Mouse (Mus musculus) activated CD4-positive, CD25-positive, alpha-beta regulatory T cell, adult 9 weeks (primary cell): ENCODE data around the gene Mutyh. TPM values are rescaled to one million over a fixed set of nuclear protein-coding genes. Genes with fewer than 3 reads are reported as not detected.

Source experiments
- polyA plus RNA-seq: library from polyadenylated mRNA; unstranded; fragments of 100-300 nt; shearing (Covaris generic); gene quantifications from one replicate; pipeline ENCODE4 v1.2.1, GENCODE M21; 2017

Gene Mutyh
- 11.0 TPM for polyA plus RNA-seq

DNA sequence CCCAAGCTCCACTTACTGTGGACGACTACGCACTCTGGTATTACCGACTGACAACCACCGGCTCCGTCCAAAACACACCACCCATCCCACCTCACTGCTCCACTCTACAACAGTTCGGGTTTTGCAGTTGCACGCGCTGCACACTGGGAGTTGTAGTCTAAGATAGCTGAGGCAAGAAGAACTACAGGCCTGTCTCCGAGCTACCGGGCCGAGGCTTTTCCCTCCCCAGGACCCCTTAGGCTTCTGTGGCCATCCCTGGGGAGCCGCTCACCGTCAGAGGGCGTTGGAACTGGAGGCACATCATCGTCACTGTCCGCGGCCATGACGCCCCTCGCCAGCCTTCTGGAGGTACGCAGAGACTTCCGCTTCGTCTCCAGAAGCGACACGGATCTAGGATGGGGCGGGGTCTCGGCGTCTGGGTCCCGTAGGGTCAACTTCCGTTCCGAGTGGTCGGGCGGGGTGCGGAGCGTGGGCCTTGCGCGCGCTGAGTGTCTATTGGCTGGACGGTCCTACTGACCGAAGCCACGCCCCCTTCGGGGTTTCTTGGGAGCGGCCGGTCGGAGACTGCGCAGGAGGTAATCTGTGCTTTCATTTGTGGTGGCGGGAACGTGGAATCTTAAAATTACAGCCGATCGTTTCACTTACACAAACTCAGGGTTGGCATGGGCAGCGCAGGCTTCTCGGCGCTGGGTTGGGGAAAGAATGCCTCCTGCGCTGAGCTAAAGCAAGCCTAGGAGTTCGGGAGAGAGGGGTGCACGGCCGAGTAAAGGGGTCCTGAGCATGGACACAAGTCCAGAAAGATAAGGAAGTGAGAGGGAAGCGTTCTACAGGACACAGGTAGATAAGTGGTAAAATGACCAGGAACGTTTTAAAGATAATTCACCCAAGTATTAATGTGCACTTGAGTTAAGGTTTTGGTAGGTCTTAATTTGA is at the start of gene Mutyh, which contains the start of gene Toe1:
Gene Mutyh, plus strand, starts transcription at position 527 of the 933 bp plus-strand sequence.
Gene Toe1, minus strand, starts transcription at position 444 of the 933 bp plus-strand sequence.

DNA sequence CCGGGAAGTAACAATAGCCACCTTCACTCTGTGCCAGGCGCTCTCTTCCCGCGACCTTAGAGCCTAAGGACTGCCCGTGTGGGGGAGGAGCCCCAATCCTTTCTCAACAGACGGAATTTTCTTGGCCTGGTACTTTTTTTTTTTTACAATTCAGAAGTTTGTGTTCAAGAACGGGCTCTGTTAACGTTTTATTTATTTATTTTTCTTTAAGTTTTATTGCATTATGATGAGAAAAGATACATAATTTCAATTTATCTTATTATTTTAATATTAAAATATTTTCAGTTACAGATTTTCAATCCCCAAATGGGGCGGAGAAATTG is 14.1 kb downstream of the Mutyh start, which contains the start of gene Hpdl:
Gene Hpdl, minus strand, starts transcription at position 14 of the 323 bp plus-strand sequence.

Other genes with a start within 250 kb of the Mutyh start
- gene Ccdc17, start 211.1 kb upstream of the Mutyh start, polyA plus RNA-seq = 15.1 TPM
- 47.8 TPM for gene Nasp, start 179.8 kb upstream of the Mutyh start, polyA plus RNA-seq
- gene Akr1a1, start 156.0 kb upstream of the Mutyh start, polyA plus RNA-seq = 361 TPM
- 665 TPM for gene Prdx1, start 122.2 kb upstream of the Mutyh start, polyA plus RNA-seq
- 9.6 TPM for gene Mmachc, start 99.3 kb upstream of the Mutyh start, polyA plus RNA-seq
- gene Ccdc163, start 99.2 kb upstream of the Mutyh start, polyA plus RNA-seq = 21.5 TPM
- gene Tesk2, start 86.8 kb upstream of the Mutyh start, polyA plus RNA-seq = 7.8 TPM
- gene Toe1, start 83 bp upstream of the Mutyh start, polyA plus RNA-seq = 41.8 TPM
- 0.71 TPM for gene Hpdl, start 14.0 kb downstream of the Mutyh start, polyA plus RNA-seq
- 0.05 TPM for gene Zswim5, start 69.7 kb downstream of the Mutyh start, polyA plus RNA-seq
- 105 TPM for gene Urod, start 186.7 kb downstream of the Mutyh start, polyA plus RNA-seq
- gene Hectd3, start 187.6 kb downstream of the Mutyh start, polyA plus RNA-seq = 6.9 TPM
- 30.5 TPM for gene Eif2b3, start 211.7 kb downstream of the Mutyh start, polyA plus RNA-seq